Mouse (Mus musculus) limb, embryonic 14.5 days (tissue): Measurements from ENCODE around the gene Pdzph1. TPM values are rescaled to one million over a fixed set of nuclear protein-coding genes. Genes with fewer than 3 reads are reported as not detected.

Source experiments
- ATAC-seq: fragments of 200-750 bp; cut with Nextera tagmentation; 2 replicates; pipeline ENCODE4 v1.8.0; 2017; ENCODE audit warnings: low read depth, moderate number of reproducible peaks, moderate TSS enrichment; ENCODE audit not compliant: low FRiP score
- DNase-seq: peaks from one replicate; pipeline ENCODE4 v3.0.0-alpha.2; 2015; ENCODE audit warnings: low spot score
- H3K27ac ChIP-seq: fragments of 300-500 bp; sonication (generic); replicated peaks from 2 replicates; pipeline ENCODE4 v1.5.1; 2014; ENCODE audit warnings: low read depth, mild to moderate bottlenecking, low read length, moderate library complexity, mixed read lengths
- H3K27me3 ChIP-seq: fragments of 300-500 bp; sonication (generic); 2 replicates; pipeline ENCODE4 v1.6.1; 2014; ENCODE audit warnings: low read length, mixed read lengths; ENCODE audit not compliant: control insufficient read depth, insufficient read depth
- H3K36me3 ChIP-seq: fragments of 300-500 bp; sonication (generic); 2 replicates; pipeline ENCODE4 v1.6.1; 2014; ENCODE audit warnings: mild to moderate bottlenecking, low read length, moderate library complexity, mixed read lengths; ENCODE audit not compliant: control insufficient read depth, insufficient read depth
- H3K4me1 ChIP-seq: fragments of 300-500 bp; sonication (generic); 2 replicates; pipeline ENCODE4 v1.6.1; 2014; ENCODE audit warnings: antibody characterized with exemption, low read length, mixed read lengths; ENCODE audit not compliant: control insufficient read depth, insufficient read depth
- H3K4me2 ChIP-seq: fragments of 300-500 bp; sonication (generic); replicated peaks from 2 replicates; pipeline ENCODE4 v1.6.1; 2014; ENCODE audit warnings: low read depth, mild to moderate bottlenecking, low read length, moderate library complexity; ENCODE audit not compliant: severe bottlenecking
- H3K4me3 ChIP-seq: fragments of 300-500 bp; sonication (generic); replicated peaks from 2 replicates; pipeline ENCODE4 v1.5.1; 2014; ENCODE audit warnings: low read length
- H3K9ac ChIP-seq: fragments of 300-500 bp; sonication (generic); 2 replicates; pipeline ENCODE4 v1.6.1; 2014; ENCODE audit warnings: mild to moderate bottlenecking, low read depth, low read length, moderate library complexity; ENCODE audit not compliant: severe bottlenecking
- H3K9me3 ChIP-seq: fragments of 300-500 bp; sonication (generic); 2 replicates; pipeline ENCODE4 v1.6.1; 2016; ENCODE audit warnings: low read length; ENCODE audit not compliant: control insufficient read depth
- POLR2A ChIP-seq: fragments of 200-500 bp; IDR thresholded peaks from 2 replicates; pipeline ENCODE4 v1.8.0; 2012; ENCODE audit warnings: inconsistent platforms, mild to moderate bottlenecking, moderate library complexity, borderline replicate concordance; ENCODE audit not compliant: insufficient read depth, insufficient read length; ENCODE audit errors: extremely low read depth
- WGBS: fragments of 180-500 bp; shearing (Covaris S2); extraction: QIAGEN DNeasy Blood & Tissue Kit; methylation state at CpG from one replicate; pipeline ENCODE4 v1.1.7; 2014; 5-methylcytosine and 5-hydroxymethylcytosine counted together
- polyA plus RNA-seq, 2 experiments: library from polyadenylated mRNA; depleted of rRNA in 1 of 2; stranded (reverse) in 1 of 2; unstranded in 1 of 2; fragments of >200 nt; fragmentation: Nextera tagmentation in 1 of 2; extraction: Ambion mirVana in 1 of 2; gene quantifications; 2 replicates each; pipeline versions ENCODE4 v1.2.1 to v1.2.3; 2012 to 2014

Pdzph1 gene
- polyA plus RNA-seq, 2 experiments = 0.29 TPM; not detected in 1

GRCm38 (mm10) chr17:58906001-58906400 is 85.2 kb downstream of the Pdzph1 start:
- Histone ChIP-seq H3K36me3 (no peaks in the 10 kb centered on the region), H3K27ac (no peak overlapping the region), H3K4me1 (no peaks in the 10 kb centered on the region), H3K4me3 (no peak overlapping the region), H3K4me2 (no peak overlapping the region), H3K27me3 (no peaks in the 10 kb centered on the region), H3K9ac (no peak overlapping the region), H3K9me3 (no peaks in the 10 kb centered on the region)
- DNase-seq = no peak
- TF ChIP-seq POLR2A = no peak
- ATAC-seq = no peak
- 76% methylated on average over 2 of the region's 2 CpGs for WGBS

- no peak for DNase-seq
Observed at GRCm38 (mm10) chr17:58891488-58892210, 99.5 kb downstream of the Pdzph1 start.

GRCm38 (mm10) chr17:58889905-58890645 is 101.1 kb downstream of the Pdzph1 start:
- H3K27ac ChIP-seq = no peak overlapping the region
- 52% methylated on average over 4 of the region's 4 CpGs for WGBS
- H3K4me2 ChIP-seq = no peak overlapping the region
- H3K36me3 ChIP-seq = no peaks in the 10 kb centered on the region
- H3K27me3 ChIP-seq = no peaks in the 10 kb centered on the region
- DNase-seq (no peak), ATAC-seq (no peak)
- no peaks in the 10 kb centered on the region for H3K9me3 ChIP-seq
- no peaks in the 10 kb centered on the region for H3K4me1 ChIP-seq
- no peak overlapping the region for H3K9ac ChIP-seq
- no peak for TF ChIP-seq POLR2A
- H3K4me3 ChIP-seq = no peak overlapping the region

More at GRCm38 (mm10) chr17:58891488-58892210, 99.5 kb downstream of the Pdzph1 start:
- no peak for ATAC-seq
- WGBS = 47% methylated on average over 4 of the region's 4 CpGs
- Histone ChIP-seq H3K4me2 (no peak overlapping the region), H3K27ac (no peak overlapping the region), H3K27me3 (no peaks in the 10 kb centered on the region), H3K4me1 (no peaks in the 10 kb centered on the region), H3K9ac (no peak overlapping the region), H3K36me3 (no peaks in the 10 kb centered on the region), H3K4me3 (no peak overlapping the region), H3K9me3 (no peaks in the 10 kb centered on the region)
- no peak for TF ChIP-seq POLR2A

- no peaks in the 10 kb centered on the region for H3K4me1 ChIP-seq
- no peaks in the 10 kb centered on the region for H3K36me3 ChIP-seq
- H3K27me3 ChIP-seq = no peaks in the 10 kb centered on the region
- ATAC-seq (no peak), DNase-seq (no peak)
- H3K4me2 ChIP-seq = no peak overlapping the region
- H3K4me3 ChIP-seq = no peak overlapping the region
- no peak overlapping the region for H3K27ac ChIP-seq
- no peaks in the 10 kb centered on the region for H3K9me3 ChIP-seq
- no peak for TF ChIP-seq POLR2A
- 47% methylated on average over 1 of the region's 1 CpGs for WGBS
- H3K9ac ChIP-seq = no peak overlapping the region
Observed at GRCm38 (mm10) chr17:58884393-58884792, 106.8 kb downstream of the Pdzph1 start.

GRCm38 (mm10) chr17:58873356-58873755 is 117.8 kb downstream of the Pdzph1 start:
- DNase-seq (no peak), ATAC-seq (no peak)
- no peaks in the 10 kb centered on the region for H3K36me3 ChIP-seq
- no peak for TF ChIP-seq POLR2A
- no peak overlapping the region for H3K4me2 ChIP-seq
- H3K9ac ChIP-seq = no peak overlapping the region
- no peaks in the 10 kb centered on the region for H3K27me3 ChIP-seq
- no peak overlapping the region for H3K27ac ChIP-seq
- H3K9me3 ChIP-seq = no peaks in the 10 kb centered on the region
- H3K4me3 ChIP-seq = no peak overlapping the region
- H3K4me1 ChIP-seq = no peaks in the 10 kb centered on the region
- 79% methylated on average over 1 of the region's 1 CpGs for WGBS
